Mouse (Mus musculus) heart, postnatal 0 days (tissue): ENCODE results near the gene Cldn8.

Source experiments
- CTCF ChIP-seq: IDR thresholded peaks from 2 replicates; pipeline ENCODE4 v1.5.1; 2016; ENCODE audit warnings: antibody characterized with exemption, control low read depth, low read depth
- EP300 ChIP-seq: IDR thresholded peaks from 2 replicates; pipeline ENCODE4 v1.6.1; 2016; ENCODE audit warnings: antibody characterized with exemption, low read depth

- TF ChIP-seq CTCF: no peak
- no peak for TF ChIP-seq EP300
These were observed 13.1 kb upstream of the Cldn8 start for GRCm38 (mm10) chr16:88575885-88576679.
